Mouse (Mus musculus): Measurements from ENCODE around the gene Slc27a1.

DNA sequence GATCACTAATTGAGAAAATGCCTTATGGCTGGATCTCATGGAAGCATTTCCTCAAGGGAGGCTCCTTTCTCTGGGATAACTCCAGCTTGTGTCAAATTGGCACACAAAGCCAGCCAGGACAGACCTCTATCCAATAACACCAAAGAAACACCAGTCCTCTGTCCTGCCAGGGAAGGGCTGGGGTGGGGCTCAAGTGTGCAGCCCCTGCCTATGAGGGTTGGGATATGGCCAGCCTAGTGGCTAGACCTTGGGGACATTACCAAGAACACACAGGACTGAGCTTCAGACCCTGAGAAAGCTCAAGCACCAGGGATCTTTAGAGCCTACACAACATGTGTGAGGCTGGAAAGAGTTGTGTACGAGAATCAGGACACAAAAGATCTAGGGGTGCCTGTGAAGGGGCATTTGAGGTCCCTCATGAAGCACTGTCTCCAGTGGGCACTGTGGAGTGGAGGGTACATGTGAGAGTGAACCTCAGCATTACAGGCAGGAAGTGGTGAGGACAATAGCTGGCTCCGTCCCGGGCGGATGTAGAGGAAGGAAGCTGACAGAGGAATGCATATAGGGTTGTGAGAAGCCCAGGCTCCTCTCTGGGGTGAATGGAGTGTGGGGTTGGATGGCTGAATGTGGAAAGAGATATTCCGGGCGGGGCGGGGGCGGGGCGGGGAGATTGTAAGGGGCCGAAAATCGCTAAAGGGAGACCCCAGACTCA is 40.2 kb upstream of the Slc27a1 start:
- no peak for TF ChIP-seq CTCF (IDR thresholded peaks at IDR 0.05; ENCODE audit: low read depth)
- peak; percentile 18; the same call in 1 of the 2 replicates for TF ChIP-seq EP300 (IDR thresholded peaks at IDR 0.05; ENCODE audit: low read depth)

All from heart, postnatal 0 days (tissue).